Mouse (Mus musculus) G1E (cell line): Measurements from ENCODE around the gene Rtn4rl2.

Experiments used
- CTCF ChIP-seq: IDR thresholded peaks from 2 replicates; pipeline ENCODE4 v1.5.1; 2012; ENCODE audit warnings: low read depth, low read length, inconsistent platforms, mixed read lengths
- GATA1 ChIP-seq: IDR thresholded peaks from 2 replicates; pipeline ENCODE4 v1.6.1; 2012; ENCODE audit warnings: borderline replicate concordance, low read length, inconsistent platforms, mixed read lengths
- GATA2 ChIP-seq: IDR thresholded peaks from 2 replicates; pipeline ENCODE4 v1.6.1; 2012; ENCODE audit warnings: low read depth, low read length, inconsistent platforms, borderline replicate concordance
- TAL1 ChIP-seq: conservative IDR thresholded peaks from 2 replicates; pipeline ENCODE4 v1.6.1; 2012; ENCODE audit warnings: low read depth, low read length, inconsistent platforms, mixed read lengths

DNA sequence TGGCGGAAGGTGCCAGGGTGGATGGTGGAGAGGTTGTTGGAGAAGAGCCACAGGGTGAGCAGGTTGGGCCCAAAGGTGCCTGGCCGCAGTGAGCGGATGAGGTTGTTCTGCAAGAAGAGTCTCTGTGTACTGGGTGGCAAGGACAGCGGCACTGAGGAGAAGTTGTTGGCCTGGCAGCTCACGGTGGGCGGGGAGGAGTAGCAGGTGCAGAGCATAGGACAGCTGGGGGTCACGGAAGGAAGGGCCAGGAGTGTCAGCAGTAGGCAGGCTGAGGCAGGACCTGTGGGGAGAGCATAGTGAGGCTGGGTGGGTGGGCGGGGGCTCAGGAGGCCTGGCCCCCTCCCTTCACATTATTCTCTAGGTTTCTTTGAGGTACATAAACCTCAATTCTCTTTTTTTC lies 5.9 kb downstream of the Rtn4rl2 start:
- no peak for TF ChIP-seq CTCF
- no peak for TF ChIP-seq TAL1
- TF ChIP-seq GATA1, result no peak
- no peak for TF ChIP-seq GATA2
